ENCODE assay signal across 11 mouse cellular contexts in genomic region chr10:68063806-68064545, GRCm38 (mm10).
DNase-seq lines count a peak whose midpoint lies in the region; ATAC-seq and TF ChIP-seq lines count a peak whose summit lies in the region.
"Had no signal": no experiment of that assay in that cellular context is flagged by ENCODE, and none has a peak within 500 bp of the region (broad histone marks: within the 10 kb centered on the region; RNA-seq: fewer than 3 reads in every experiment).

No protein-coding gene starts in this region.

- no peak overlapping the region for H3K4me3 ChIP-seq in heart, embryonic 16.5 days (ENCODE audit: low read length)
- H3K4me3 ChIP-seq in forebrain, postnatal 0 days (ENCODE audit: low read depth, low read length) = no peak overlapping the region
- no peak overlapping the region for H3K4me3 ChIP-seq in midbrain, embryonic 13.5 days (replicated peaks)
- H3K4me3 ChIP-seq: embryonic facial prominence, embryonic 12.5 days; heart, embryonic 13.5 days had no signal

- WGBS in heart, embryonic 16.5 days = 59% methylated on average over 8 of the region's 8 CpGs
- WGBS in forebrain, postnatal 0 days = 6% methylated on average over 8 of the region's 8 CpGs
- 31% methylated on average over 8 of the region's 8 CpGs for WGBS in midbrain, embryonic 13.5 days

- H3K4me2 ChIP-seq in heart, embryonic 16.5 days (ENCODE audit: low read depth, low read length) = peak overlapping the region; percentile 38; the same call in 1 of the 2 replicates
- peak overlapping the region; percentile 18; the same call in 1 of the 2 replicates for H3K4me2 ChIP-seq in forebrain, postnatal 0 days (ENCODE audit: low read depth)
- no peak overlapping the region for H3K4me2 ChIP-seq in midbrain, embryonic 13.5 days (replicated peaks)
- H3K4me2 ChIP-seq: embryonic facial prominence, embryonic 12.5 days; heart, embryonic 13.5 days had no signal

- TF ChIP-seq POLR2A in brain, embryonic 14.5 days (IDR thresholded peaks at IDR 0.05; ENCODE audit: borderline replicate concordance, extremely low read depth, insufficient read depth, insufficient read length, poor library complexity, severe bottlenecking) = no peak

- TF ChIP-seq CTCF in brain, embryonic 14.5 days (IDR thresholded peaks at IDR 0.05; ENCODE audit: borderline replicate concordance, extremely low read depth, insufficient read depth, insufficient read length) = no peak
- no peak for TF ChIP-seq CTCF in forebrain, postnatal 0 days (IDR thresholded peaks at IDR 0.05; ENCODE audit: low read depth)

- H3K27ac ChIP-seq in heart, embryonic 16.5 days (ENCODE audit: low read length) = no peak overlapping the region
- H3K27ac ChIP-seq in forebrain, postnatal 0 days (ENCODE audit: low read depth, low read length) = no peak overlapping the region
- peak overlapping the region; percentile 21; the same call in 1 of the 2 replicates for H3K27ac ChIP-seq in midbrain, embryonic 13.5 days
- H3K27ac ChIP-seq: embryonic facial prominence, embryonic 12.5 days; heart, embryonic 13.5 days had no signal

- no peak overlapping the region for H3K9ac ChIP-seq in heart, embryonic 16.5 days (ENCODE audit: low read length)
- no peak overlapping the region for H3K9ac ChIP-seq in forebrain, postnatal 0 days
- H3K9ac ChIP-seq in midbrain, embryonic 13.5 days (replicated peaks) = no peak overlapping the region
- H3K9ac ChIP-seq: embryonic facial prominence, embryonic 12.5 days; heart, embryonic 13.5 days had no signal

- peaks cover 5% of the 10 kb centered on the region; the same call in 1 of the 2 replicates for H3K4me1 ChIP-seq in heart, embryonic 16.5 days (ENCODE audit: control insufficient read depth, insufficient read depth, low read length)
- 0 out of 2 replicates have a peak, but pooled peaks cover 3% of the 10 kb centered on the region for H3K4me1 ChIP-seq in forebrain, postnatal 0 days (ENCODE audit: insufficient read depth)
- peaks cover 32% of the 10 kb centered on the region for H3K4me1 ChIP-seq in midbrain, embryonic 13.5 days (replicated peaks)

- no peaks in the 10 kb centered on the region for H3K9me3 ChIP-seq in heart, embryonic 16.5 days (replicated peaks; ENCODE audit: control insufficient read depth, low read length)
- H3K9me3 ChIP-seq in forebrain, postnatal 0 days (ENCODE audit: low read length) = no peaks in the 10 kb centered on the region
- no peaks in the 10 kb centered on the region for H3K9me3 ChIP-seq in midbrain, embryonic 13.5 days
- H3K9me3 ChIP-seq: embryonic facial prominence, embryonic 12.5 days; heart, embryonic 13.5 days had no signal

- no peaks in the 10 kb centered on the region for H3K36me3 ChIP-seq in heart, embryonic 16.5 days (ENCODE audit: control insufficient read depth, insufficient read depth)
- no peaks in the 10 kb centered on the region for H3K36me3 ChIP-seq in forebrain, postnatal 0 days (ENCODE audit: insufficient read depth)
- no peaks in the 10 kb centered on the region for H3K36me3 ChIP-seq in midbrain, embryonic 13.5 days
- H3K36me3 ChIP-seq: embryonic facial prominence, embryonic 12.5 days; heart, embryonic 13.5 days had no signal

- ATAC-seq in heart, embryonic 16.5 days (replicated peaks; ENCODE audit: extremely low read depth, insufficient read depth, low FRiP score) = no peak
- no peak for ATAC-seq in forebrain, postnatal 0 days
- no peak for ATAC-seq in midbrain, embryonic 13.5 days

- intact Hi-C loops in heart, postnatal 14 days (cut with DNase I) = no loop called here

- H3K27me3 ChIP-seq in heart, embryonic 16.5 days (ENCODE audit: control insufficient read depth, insufficient read depth, low read length) = no peaks in the 10 kb centered on the region
- no peaks in the 10 kb centered on the region; the same call in 1 of the 2 replicates for H3K27me3 ChIP-seq in forebrain, postnatal 0 days (ENCODE audit: insufficient read depth, low read length)
- H3K27me3 ChIP-seq in midbrain, embryonic 13.5 days = no peaks in the 10 kb centered on the region
- H3K27me3 ChIP-seq: embryonic facial prominence, embryonic 12.5 days; heart, embryonic 13.5 days had no signal

- DNase-seq in heart, postnatal 14 days = no peak
- DNase-seq in brain, embryonic 14.5 days (ENCODE audit: low read depth) = peak; percentile 55
- DNase-seq in forebrain, postnatal 0 days = no peak
- no peak for DNase-seq in cerebellum, adult 11 months
- DNase-seq in kidney, adult 8-10 months = no peak
- no peak for DNase-seq in adrenal gland, adult (ENCODE audit: inconsistent age in 2 of 2, low spot score in 1 of 2)
- DNase-seq: kidney, adult 9 months had no signal
